8 mouse cellular contexts compared by ENCODE assay signal in the genomic region with DNA sequence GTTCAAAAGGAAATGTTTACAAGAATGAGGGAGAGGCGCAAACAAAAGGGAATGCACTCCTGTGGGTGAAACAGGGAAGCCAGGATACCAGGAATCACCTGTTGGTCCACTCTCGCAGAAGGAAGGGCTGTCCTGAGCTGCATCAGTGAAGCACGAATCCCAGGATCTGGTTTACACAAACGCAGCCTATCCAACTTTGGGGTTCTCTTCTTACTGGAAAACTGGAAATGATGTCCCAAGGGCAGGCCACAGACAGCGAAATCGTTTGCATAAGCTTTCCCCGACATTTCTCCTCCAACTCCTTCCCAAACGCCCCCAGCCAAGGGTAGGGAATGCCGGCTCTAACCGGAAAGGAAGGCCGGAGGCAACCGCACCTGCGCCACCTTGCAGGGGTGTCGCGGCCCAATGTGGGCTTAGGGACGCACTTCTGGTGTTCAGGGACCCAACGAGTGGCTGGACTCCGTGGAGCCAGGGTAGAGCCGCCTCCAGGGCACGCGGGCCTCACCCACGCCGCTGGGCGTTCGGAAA. TPM values are rescaled to one million over a fixed set of nuclear protein-coding genes. Genes with fewer than 3 reads are reported as not detected.
A peak's percentile ranks its signal among the peaks of the same experiment; 100 is the strongest.
DNase-seq lines count a peak whose midpoint lies in the region; ATAC-seq and TF ChIP-seq lines count a peak whose summit lies in the region.

No protein-coding gene starts in this region.

- H3K27me3 ChIP-seq in heart, embryonic 16.5 days (ENCODE audit: control insufficient read depth, insufficient read depth, low read length): peaks cover 52% of the 10 kb centered on the region
- peaks cover 48% of the 10 kb centered on the region for H3K27me3 ChIP-seq in forebrain, embryonic 16.5 days (replicated peaks; ENCODE audit: control insufficient read depth, insufficient read depth, low read length)
- H3K27me3 ChIP-seq in liver, postnatal 0 days (ENCODE audit: insufficient read depth, low read length): peaks cover 43% of the 10 kb centered on the region

- no peak for ATAC-seq in heart, embryonic 16.5 days (replicated peaks; ENCODE audit: extremely low read depth, insufficient read depth, low FRiP score)
- ATAC-seq in forebrain, embryonic 16.5 days: no peak
- ATAC-seq in liver, postnatal 0 days: no peak

- TF ChIP-seq EP300 in liver, postnatal 0 days (IDR thresholded peaks at IDR 0.05; ENCODE audit: low read depth): no peak

- no peaks in the 10 kb centered on the region for H3K9me3 ChIP-seq in heart, embryonic 16.5 days (replicated peaks; ENCODE audit: control insufficient read depth, low read length)
- no peaks in the 10 kb centered on the region for H3K9me3 ChIP-seq in forebrain, embryonic 16.5 days (ENCODE audit: control insufficient read depth, low read length)
- H3K9me3 ChIP-seq in liver, postnatal 0 days (ENCODE audit: low read length): no peaks in the 10 kb centered on the region

- H3K9ac ChIP-seq in heart, embryonic 16.5 days (ENCODE audit: low read length): peak overlapping the region; percentile 41
- no peak overlapping the region for H3K9ac ChIP-seq in forebrain, embryonic 16.5 days (replicated peaks; ENCODE audit: low read depth, low read length)
- H3K9ac ChIP-seq in liver, postnatal 0 days (replicated peaks): no peak overlapping the region; the same call in 1 of the 2 replicates

- DNase-seq in heart, adult 18-20 months: no peak
- peak; percentile 2 for DNase-seq in Muller cell, postnatal 12 days (ENCODE audit: inconsistent ontology term)
- DNase-seq in liver, postnatal 0 days: no peak
- DNase-seq in spleen, postnatal 14 days (ENCODE audit: low spot score in 2 of 2): no peak
- DNase-seq in retina, postnatal 1 day: no peak
- DNase-seq in cerebellum, postnatal 4 days (ENCODE audit: low spot score in 2 of 2): no peak

- peak overlapping the region; percentile 83 for H3K4me2 ChIP-seq in heart, embryonic 16.5 days (ENCODE audit: low read depth, low read length)
- H3K4me2 ChIP-seq in forebrain, embryonic 16.5 days (ENCODE audit: low read length): peak overlapping the region; percentile 59
- peak overlapping the region; percentile 72 for H3K4me2 ChIP-seq in liver, postnatal 0 days (ENCODE audit: low read depth, low read length)

- 0 out of 2 replicates have a peak overlapping the region, but pooled peaks have one; percentile 9 for H3K27ac ChIP-seq in heart, embryonic 16.5 days (ENCODE audit: low read length)
- no peak overlapping the region for H3K27ac ChIP-seq in forebrain, embryonic 16.5 days (ENCODE audit: low read length)
- H3K27ac ChIP-seq in liver, postnatal 0 days (ENCODE audit: low read depth): no peak overlapping the region

- WGBS in heart, embryonic 16.5 days: 12% methylated on average over 25 of the region's 25 CpGs
- 5% methylated on average over 25 of the region's 25 CpGs for WGBS in forebrain, embryonic 16.5 days
- 15% methylated on average over 22 of the region's 25 CpGs for WGBS in liver, postnatal 0 days (ENCODE audit: insufficient replicate concordance)

- H3K4me1 ChIP-seq in heart, embryonic 16.5 days (ENCODE audit: control insufficient read depth, insufficient read depth, low read length): peaks cover 9% of the 10 kb centered on the region
- peaks cover 11% of the 10 kb centered on the region for H3K4me1 ChIP-seq in forebrain, embryonic 16.5 days (replicated peaks; ENCODE audit: control insufficient read depth, insufficient read depth, low read length)
- H3K4me1 ChIP-seq in liver, postnatal 0 days (ENCODE audit: insufficient read depth): peaks cover 11% of the 10 kb centered on the region

- TF ChIP-seq CTCF in liver, postnatal 0 days (IDR thresholded peaks at IDR 0.05; ENCODE audit: low read depth): no peak

- H3K36me3 ChIP-seq in heart, embryonic 16.5 days (ENCODE audit: control insufficient read depth, insufficient read depth): no peaks in the 10 kb centered on the region
- H3K36me3 ChIP-seq in forebrain, embryonic 16.5 days (ENCODE audit: control insufficient read depth, insufficient read depth): no peaks in the 10 kb centered on the region
- no peaks in the 10 kb centered on the region for H3K36me3 ChIP-seq in liver, postnatal 0 days (replicated peaks; ENCODE audit: insufficient read depth, low read length)

- H3K4me3 ChIP-seq in heart, embryonic 16.5 days (ENCODE audit: low read length): peak overlapping the region; percentile 57
- H3K4me3 ChIP-seq in forebrain, embryonic 16.5 days (replicated peaks; ENCODE audit: low read length): peak overlapping the region; percentile 44
- peak overlapping the region; percentile 58 for H3K4me3 ChIP-seq in liver, postnatal 0 days (ENCODE audit: low read depth, low read length)

RNA-seq across cellular contexts. Expression of a gene that starts 0.4 kb away (rescaled TPM):
- polyA plus RNA-seq in heart, embryonic 16.5 days (2015; fragmentation: Nextera tagmentation; extraction: Ambion mirVana): 3.7 and 5.1 TPM in 2 replicates
- total RNA-seq in heart, adult 18-20 months (2021): under 1 TPM in 1 of 2 experiments, not detected in 1; 0.41 TPM
- polyA plus RNA-seq in forebrain, embryonic 16.5 days (2015; fragmentation: Nextera tagmentation; extraction: Ambion mirVana): 0.44 and 0.57 TPM in 2 replicates
- polyA plus RNA-seq in liver, postnatal 0 days (2015; fragmentation: Nextera tagmentation; extraction: Ambion mirVana): 0.44 and 0.60 TPM in 2 replicates

RNA-seq across cellular contexts. Expression of a gene that starts 7.0 kb away (rescaled TPM):
- polyA plus RNA-seq in heart, embryonic 16.5 days (2015; fragmentation: Nextera tagmentation; extraction: Ambion mirVana): 0.18 and 0.26 TPM in 2 replicates
- total RNA-seq in heart, adult 18-20 months (2021): not detected
- polyA plus RNA-seq in forebrain, embryonic 16.5 days (2015; fragmentation: Nextera tagmentation; extraction: Ambion mirVana): not detected in 2 replicates
- polyA plus RNA-seq in liver, postnatal 0 days (2015; fragmentation: Nextera tagmentation; extraction: Ambion mirVana): not detected in 2 replicates

RNA-seq across cellular contexts. Expression of a gene that starts 28.2 kb away (rescaled TPM):
- polyA plus RNA-seq in heart, embryonic 16.5 days (2015; fragmentation: Nextera tagmentation; extraction: Ambion mirVana): 10.5 and 11.2 TPM in 2 replicates
- 1 to 10 TPM; 7.3 to 7.6 TPM for total RNA-seq in heart, adult 18-20 months (2021)
- 21.3 and 24.6 TPM in 2 replicates for polyA plus RNA-seq in forebrain, embryonic 16.5 days (2015; fragmentation: Nextera tagmentation; extraction: Ambion mirVana)
- 4.3 and 4.6 TPM in 2 replicates for polyA plus RNA-seq in liver, postnatal 0 days (2015; fragmentation: Nextera tagmentation; extraction: Ambion mirVana)

RNA-seq across cellular contexts. Expression of a gene that starts 28.3 kb away (rescaled TPM):
- 36.8 and 37.9 TPM in 2 replicates for polyA plus RNA-seq in heart, embryonic 16.5 days (2015; fragmentation: Nextera tagmentation; extraction: Ambion mirVana)
- total RNA-seq in heart, adult 18-20 months (2021): 10 to 100 TPM; 13.6 to 15.0 TPM
- polyA plus RNA-seq in forebrain, embryonic 16.5 days (2015; fragmentation: Nextera tagmentation; extraction: Ambion mirVana): 66.2 and 66.9 TPM in 2 replicates
- 15.5 and 18.4 TPM in 2 replicates for polyA plus RNA-seq in liver, postnatal 0 days (2015; fragmentation: Nextera tagmentation; extraction: Ambion mirVana)

RNA-seq across cellular contexts. Expression of a gene that starts 34.3 kb away (rescaled TPM):
- 1.0 and 1.3 TPM in 2 replicates for polyA plus RNA-seq in heart, embryonic 16.5 days (2015; fragmentation: Nextera tagmentation; extraction: Ambion mirVana)
- total RNA-seq in heart, adult 18-20 months (2021): not detected
- polyA plus RNA-seq in forebrain, embryonic 16.5 days (2015; fragmentation: Nextera tagmentation; extraction: Ambion mirVana): 24.8 and 31.8 TPM in 2 replicates
- polyA plus RNA-seq in liver, postnatal 0 days (2015; fragmentation: Nextera tagmentation; extraction: Ambion mirVana): not detected in 2 replicates
